Mouse (Mus musculus) thymus, adult 2 months (tissue): ENCODE measurements around the gene Gm7697. TPM values are rescaled to one million over a fixed set of nuclear protein-coding genes. Genes with fewer than 3 reads are reported as not detected.
"Not testable (repeated sequence)": the region's sequence is repeated elsewhere in the genome, so short reads cannot be mapped to it uniquely, and the experiment has no call there.

Experiments used
- DNase-seq: peaks from one replicate; pipeline ENCODE4 v3.0.0; 2021
- H3K27ac ChIP-seq: fragments of 200-500 bp; 2 replicates; pipeline ENCODE4 v1.5.1; 2012; ENCODE audit warnings: low read length, control low read depth; ENCODE audit not compliant: control insufficient read depth, insufficient read depth
- H3K27me3 ChIP-seq: fragments of 200-500 bp; 2 replicates; pipeline ENCODE4 v1.6.1; 2012; ENCODE audit warnings: mild to moderate bottlenecking, low read length, moderate library complexity, mixed read lengths; ENCODE audit not compliant: control insufficient read depth, insufficient read depth
- H3K36me3 ChIP-seq: fragments of 200-500 bp; 2 replicates; pipeline ENCODE4 v1.6.1; 2012; ENCODE audit warnings: mild to moderate bottlenecking, low read length, moderate library complexity; ENCODE audit not compliant: control insufficient read depth, insufficient read depth
- H3K4me1 ChIP-seq: fragments of 200-500 bp; replicated peaks from 2 replicates; pipeline ENCODE4 v1.6.1; 2012; ENCODE audit warnings: low read length; ENCODE audit not compliant: control insufficient read depth, insufficient read depth
- H3K4me3 ChIP-seq: fragments of 200-500 bp; 2 replicates; pipeline ENCODE4 v1.5.1; 2012; ENCODE audit warnings: mild to moderate bottlenecking, low read length, control low read depth, moderate library complexity; ENCODE audit not compliant: control insufficient read depth, insufficient read depth
- WGBS: fragments of 180-500 bp; shearing (Covaris S2); methylation state at CpG from one replicate; pipeline ENCODE4 v1.1.7; 2018; 5-methylcytosine and 5-hydroxymethylcytosine counted together
- polyA plus RNA-seq: library from polyadenylated mRNA; depleted of rRNA; stranded (reverse); fragments of >200 nt; gene quantifications from 2 replicates; pipeline ENCODE4 v1.2.3, GENCODE M21; 2012; rRNA removed

The Gm7697 gene
- polyA plus RNA-seq = not detected in 2 replicates

- H3K4me3 ChIP-seq = not testable (repeated sequence)
- 94% methylated on average over 2 of the region's 3 CpGs for WGBS
Observed at GRCm38 (mm10) chr8:69522876-69523275, at the start of gene Gm7697. Gm7697 (minus strand) TSS chr8:69522976.

GRCm38 (mm10) chr8:69551249-69551648 is 28.5 kb upstream of the Gm7697 start:
- H3K36me3 ChIP-seq = not testable (repeated sequence)

More at GRCm38 (mm10) chr8:69522876-69523275, at the start of gene Gm7697:
- not testable (repeated sequence) for H3K36me3 ChIP-seq, H3K27me3 ChIP-seq, DNase-seq, H3K27ac ChIP-seq, H3K4me1 ChIP-seq

GRCm38 (mm10) chr8:69549556-69549955 is 26.8 kb upstream of the Gm7697 start:
- 18% methylated on average over 8 of the region's 8 CpGs for WGBS
- not testable (repeated sequence) for H3K27ac ChIP-seq, H3K27me3 ChIP-seq, H3K4me1 ChIP-seq, H3K36me3 ChIP-seq, H3K4me3 ChIP-seq
- DNase-seq = peak; percentile 28

More at GRCm38 (mm10) chr8:69551249-69551648, 28.5 kb upstream of the Gm7697 start:
- H3K4me1 ChIP-seq, H3K4me3 ChIP-seq, DNase-seq, H3K27me3 ChIP-seq, H3K27ac ChIP-seq: not testable (repeated sequence)
- 45% methylated on average over 2 of the region's 2 CpGs for WGBS

GRCm38 (mm10) chr8:69548114-69548513 is 25.3 kb upstream of the Gm7697 start:
- 92% methylated on average over 3 of the region's 3 CpGs for WGBS
- DNase-seq, H3K27ac ChIP-seq, H3K27me3 ChIP-seq, H3K4me3 ChIP-seq, H3K36me3 ChIP-seq, H3K4me1 ChIP-seq: not testable (repeated sequence)

- H3K4me3 ChIP-seq, H3K27me3 ChIP-seq, H3K27ac ChIP-seq, H3K4me1 ChIP-seq, H3K36me3 ChIP-seq, DNase-seq: not testable (repeated sequence)
- 78% methylated on average over 7 of the region's 7 CpGs for WGBS
Observed at GRCm38 (mm10) chr8:69547208-69547607, 24.4 kb upstream of the Gm7697 start.

GRCm38 (mm10) chr8:69545020-69545419 is 22.2 kb upstream of the Gm7697 start:
- not testable (repeated sequence) for H3K27ac ChIP-seq, H3K4me1 ChIP-seq, DNase-seq, H3K4me3 ChIP-seq, H3K36me3 ChIP-seq, H3K27me3 ChIP-seq
- WGBS = 27% methylated on average over 1 of the region's 1 CpGs

GRCm38 (mm10) chr8:69544511-69544910 is 21.7 kb upstream of the Gm7697 start:
- H3K4me3 ChIP-seq, H3K36me3 ChIP-seq, DNase-seq, H3K27me3 ChIP-seq, H3K27ac ChIP-seq, H3K4me1 ChIP-seq: not testable (repeated sequence)
- WGBS = 84% methylated on average over 13 of the region's 13 CpGs

GRCm38 (mm10) chr8:69543984-69544383 is 21.2 kb upstream of the Gm7697 start:
- H3K4me3 ChIP-seq, H3K4me1 ChIP-seq, DNase-seq, H3K27ac ChIP-seq, H3K36me3 ChIP-seq, H3K27me3 ChIP-seq: not testable (repeated sequence)
- 94% methylated on average over 6 of the region's 6 CpGs for WGBS

- H3K4me3 ChIP-seq, DNase-seq, H3K27ac ChIP-seq, H3K4me1 ChIP-seq, H3K27me3 ChIP-seq, H3K36me3 ChIP-seq: not testable (repeated sequence)
- 69% methylated on average over 7 of the region's 7 CpGs for WGBS
Observed at GRCm38 (mm10) chr8:69540764-69541163, 18.0 kb upstream of the Gm7697 start.

- WGBS = 60% methylated on average over 1 of the region's 1 CpGs
- H3K27me3 ChIP-seq, DNase-seq, H3K4me3 ChIP-seq, H3K36me3 ChIP-seq, H3K27ac ChIP-seq, H3K4me1 ChIP-seq: not testable (repeated sequence)
Observed at GRCm38 (mm10) chr8:69540331-69540730, 17.6 kb upstream of the Gm7697 start.

GRCm38 (mm10) chr8:69474946-69475345 is 47.8 kb downstream of the Gm7697 start:
- DNase-seq, H3K27ac ChIP-seq, H3K27me3 ChIP-seq, H3K4me1 ChIP-seq, H3K36me3 ChIP-seq, H3K4me3 ChIP-seq: not testable (repeated sequence)
- 87% methylated on average over 3 of the region's 3 CpGs for WGBS
